Mouse (Mus musculus): ENCODE measurements around the gene Ncor2.

Gene Ncor2

DNA sequence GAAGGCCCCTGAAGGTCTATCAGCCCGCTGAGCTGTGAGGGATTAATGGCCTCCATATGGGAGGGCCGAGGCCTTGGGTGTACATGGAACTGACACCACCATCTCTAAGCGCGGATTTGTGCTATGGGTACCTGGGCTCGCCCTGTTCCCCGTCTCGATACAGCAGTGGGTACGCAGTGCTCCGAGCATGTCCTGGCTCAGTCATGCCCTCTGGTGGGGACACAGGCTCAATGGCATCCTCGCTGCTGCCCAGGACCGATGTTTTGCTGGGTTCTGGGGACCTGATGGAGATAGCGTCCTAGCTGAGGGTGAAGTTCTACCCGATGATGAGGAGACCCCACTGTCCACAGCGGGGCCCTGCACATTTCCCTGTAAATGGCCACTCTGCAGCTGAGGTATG, 155.0 kb downstream of the Ncor2 start:
- DNase-seq (ENCODE audit: inconsistent ontology term) = no peak

DNA sequence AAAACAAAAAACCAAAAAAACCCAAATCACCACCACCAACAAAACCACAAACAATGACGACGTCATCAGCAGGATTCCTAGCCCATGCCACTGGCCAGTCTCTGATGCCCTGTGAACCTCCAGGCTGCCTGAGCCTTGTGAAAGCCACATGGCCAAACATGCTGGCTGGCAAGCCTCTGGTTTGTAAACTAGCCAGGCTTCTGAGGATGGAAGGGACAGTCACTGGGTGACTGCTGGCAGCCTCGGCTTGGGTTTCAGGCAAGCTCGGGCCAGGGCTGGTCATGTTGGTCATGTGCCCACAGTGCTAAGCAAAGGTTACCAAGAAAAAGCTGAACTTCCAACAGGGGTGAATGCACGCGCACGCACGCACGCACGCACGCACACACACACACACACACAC, 157.7 kb downstream of the Ncor2 start:
- peak; percentile 89 for DNase-seq (ENCODE audit: inconsistent ontology term)

DNA sequence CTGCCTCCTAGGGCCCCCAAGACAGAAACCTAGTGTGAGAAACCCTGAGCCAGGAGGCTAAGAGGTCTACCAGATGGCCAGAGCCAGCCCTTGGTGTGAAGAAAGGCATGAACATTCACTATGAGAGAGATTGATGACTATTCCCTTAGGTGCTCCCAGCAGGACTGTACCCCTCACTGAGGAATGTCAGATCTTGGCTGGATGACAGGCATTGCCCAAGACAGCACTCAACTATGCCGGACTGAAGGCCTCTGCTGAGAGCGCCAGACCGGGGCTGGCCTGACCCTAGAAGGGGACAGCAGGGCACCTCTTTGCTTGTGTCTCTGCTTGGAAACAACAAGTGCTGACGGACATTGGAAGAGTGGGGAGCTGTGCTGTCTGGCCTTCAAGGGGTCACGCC, 159.9 kb downstream of the Ncor2 start:
- DNase-seq (ENCODE audit: inconsistent ontology term) = peak; percentile 77

DNA sequence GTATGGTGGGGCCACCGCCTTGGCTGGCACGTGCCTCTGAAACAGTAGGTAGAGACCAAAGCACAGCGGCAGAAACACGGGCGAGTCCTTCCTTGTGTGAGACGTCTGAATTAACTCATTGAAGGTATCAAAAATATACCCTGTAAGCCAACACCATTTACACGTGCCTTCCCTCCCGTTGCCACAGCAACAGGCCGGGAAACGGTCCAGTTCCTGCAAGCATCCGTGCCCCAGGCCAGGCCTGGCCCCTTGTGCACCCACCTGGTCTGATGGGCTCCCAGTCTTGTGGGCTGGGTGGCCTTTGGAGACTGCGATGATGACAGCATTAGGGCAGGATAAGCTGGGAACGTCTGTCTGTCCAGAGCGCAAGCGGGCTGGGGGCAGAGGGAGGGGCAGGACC, 161.7 kb downstream of the Ncor2 start:
- no peak for DNase-seq (ENCODE audit: inconsistent ontology term)

DNA sequence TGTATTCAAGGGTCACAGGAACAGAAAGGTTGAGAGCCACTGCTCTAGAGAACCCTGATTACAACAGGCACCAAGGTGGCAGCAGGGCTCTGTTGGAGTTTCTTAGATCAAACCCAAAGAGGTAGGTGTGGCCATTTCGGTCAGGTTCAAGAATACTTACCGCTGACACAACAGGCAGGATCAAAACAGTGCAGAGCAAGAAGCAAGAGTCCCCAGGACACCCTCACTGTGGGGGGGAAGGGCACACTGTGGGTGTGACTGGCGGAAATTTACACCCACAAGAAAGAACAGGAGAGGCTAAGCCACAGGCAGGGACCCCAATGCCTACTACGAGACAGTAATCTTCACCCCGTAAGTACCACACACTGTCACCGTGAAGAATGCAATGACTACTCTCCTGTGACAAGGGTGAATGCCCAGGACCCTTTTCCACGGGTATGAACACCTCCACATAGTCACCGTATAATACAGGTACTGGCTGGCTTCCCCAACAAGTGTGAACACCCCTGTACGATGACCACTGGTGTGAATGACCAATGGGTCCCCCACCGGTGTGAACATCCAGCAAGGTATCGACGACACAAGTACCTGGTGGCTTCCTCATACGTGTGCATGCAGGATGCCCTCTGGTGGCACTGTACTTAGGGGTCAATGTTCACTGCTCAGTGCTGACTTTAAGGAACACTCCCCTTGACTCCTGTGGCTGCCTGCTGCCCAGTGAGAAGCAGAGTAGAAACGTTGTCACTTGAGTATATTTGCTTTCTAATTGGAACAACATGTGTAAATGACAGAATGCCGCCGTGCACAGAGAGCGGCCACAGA, 162.4 kb downstream of the Ncor2 start:
- DNase-seq (ENCODE audit: inconsistent ontology term) = no peak

DNA sequence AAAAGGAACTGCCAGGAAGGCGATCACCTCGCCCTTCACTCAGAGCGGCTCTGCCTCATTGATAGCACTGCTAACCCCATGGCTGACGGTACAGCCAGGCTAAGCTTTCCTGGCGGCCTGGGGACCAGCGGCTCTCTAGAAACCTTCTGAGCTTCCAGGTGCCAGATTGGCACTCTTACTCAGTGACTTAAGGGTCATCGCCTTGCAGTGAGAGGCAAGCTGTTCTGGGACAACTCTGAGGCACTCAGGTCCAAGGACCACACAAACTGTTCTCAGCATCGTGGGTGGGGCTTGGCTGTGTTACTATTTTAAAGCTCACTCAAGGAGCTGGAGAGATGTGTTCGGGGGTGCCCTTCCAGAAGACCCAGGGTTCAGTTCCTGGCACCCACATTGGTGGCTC, 163.4 kb downstream of the Ncor2 start:
- DNase-seq (ENCODE audit: inconsistent ontology term) = no peak

DNA sequence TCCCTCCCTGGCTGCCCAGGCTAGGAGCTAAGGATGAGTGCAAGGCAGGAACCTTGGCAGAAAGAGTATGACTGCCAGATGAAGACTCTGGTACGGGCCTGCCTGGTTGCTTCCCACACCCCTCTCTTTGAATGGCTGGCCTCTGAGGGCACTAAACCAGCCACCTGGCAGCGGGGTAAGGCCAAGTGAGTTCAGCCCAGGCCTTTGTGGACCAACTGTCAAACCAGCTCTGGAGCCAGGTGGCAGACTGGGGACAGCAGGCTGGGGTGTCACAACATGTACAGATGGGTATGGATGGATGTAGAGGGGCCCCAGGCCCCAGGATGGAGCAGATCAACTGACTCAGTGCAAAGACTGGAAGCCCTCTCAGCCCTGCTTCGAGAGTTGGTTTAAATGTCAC, 164.0 kb downstream of the Ncor2 start:
- DNase-seq (ENCODE audit: inconsistent ontology term) = no peak

DNA sequence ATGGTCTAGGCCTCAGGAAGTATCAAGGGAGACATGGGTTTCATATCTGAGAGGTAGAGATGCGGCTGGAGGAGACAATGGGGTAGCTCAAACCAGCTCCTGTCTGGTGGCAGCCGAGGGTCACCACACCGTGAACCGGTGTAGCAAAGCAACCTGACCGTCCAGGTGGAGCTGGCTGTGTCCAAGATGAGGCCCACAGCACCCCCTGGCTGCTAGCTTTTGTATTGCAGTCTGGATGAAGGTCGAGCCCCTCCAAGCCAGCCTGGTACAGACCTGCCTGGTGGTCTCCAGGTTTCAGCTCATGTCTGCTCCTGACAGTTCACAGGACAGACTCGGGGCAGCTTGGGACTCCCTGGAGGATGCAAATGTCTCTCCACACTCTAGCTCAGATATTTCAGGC, 164.5 kb downstream of the Ncor2 start:
- no peak for DNase-seq (ENCODE audit: inconsistent ontology term)

DNA sequence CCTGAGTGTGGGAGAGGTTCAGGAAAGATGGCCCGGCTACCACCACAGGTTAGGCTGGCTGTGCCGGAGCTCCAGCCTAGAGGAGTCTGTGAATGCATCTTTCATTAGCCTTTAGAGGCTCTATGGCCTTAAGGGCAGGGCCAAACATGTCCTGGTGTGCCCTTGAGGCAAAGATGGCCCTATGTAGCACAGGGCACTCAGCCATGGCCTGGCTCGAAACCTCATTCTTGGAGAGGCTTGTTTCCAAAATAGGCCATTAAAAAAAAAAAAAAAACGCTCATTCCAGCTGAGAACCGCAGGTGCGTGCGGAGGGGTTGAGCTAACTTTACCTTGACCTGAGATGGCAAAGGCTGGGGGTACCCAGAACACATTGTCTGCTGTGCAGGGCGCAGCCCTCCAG, 167.4 kb downstream of the Ncor2 start:
- DNase-seq (ENCODE audit: inconsistent ontology term) = no peak

DNA sequence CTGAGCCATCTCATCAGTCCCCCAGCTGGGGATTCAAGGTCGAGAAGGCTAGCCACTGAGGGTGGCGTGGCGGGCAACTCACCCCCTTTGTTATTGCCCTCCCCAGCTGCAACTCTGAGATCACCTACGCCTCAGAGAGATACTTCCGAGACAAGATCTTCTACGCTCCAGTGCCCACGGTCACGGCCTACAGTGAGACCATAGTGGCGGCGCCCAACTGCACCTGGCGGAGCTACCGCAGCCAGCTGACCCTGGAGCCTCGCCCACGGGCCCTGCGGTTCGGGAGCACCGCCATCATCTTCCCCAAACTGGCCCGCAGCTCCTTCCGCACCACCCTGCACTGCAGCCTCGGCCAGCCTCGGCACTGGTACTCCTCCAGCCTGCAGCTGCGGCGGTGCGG, 167.9 kb downstream of the Ncor2 start:
- DNase-seq (ENCODE audit: inconsistent ontology term) = no peak

DNA sequence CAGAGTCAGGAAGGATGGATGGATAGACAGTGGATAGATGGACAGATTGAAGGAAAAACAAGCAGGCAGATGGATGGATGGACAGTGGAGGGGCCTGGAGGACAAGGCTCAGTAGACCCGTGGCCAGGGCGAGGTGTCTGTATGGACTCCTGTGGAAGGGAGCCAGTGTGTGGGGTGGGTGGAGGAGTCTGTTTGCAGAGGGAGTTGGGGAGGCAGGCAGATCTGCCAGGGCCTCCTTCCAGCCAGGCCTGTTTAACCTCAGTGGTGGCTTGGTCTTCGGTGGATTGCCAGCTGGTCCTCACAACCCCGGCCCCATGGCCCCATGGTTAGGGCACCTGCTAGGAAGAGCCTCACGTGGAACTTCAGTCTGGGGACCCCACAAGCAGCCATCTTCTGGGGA, 172.1 kb downstream of the Ncor2 start:
- no peak for DNase-seq (ENCODE audit: inconsistent ontology term)

DNA sequence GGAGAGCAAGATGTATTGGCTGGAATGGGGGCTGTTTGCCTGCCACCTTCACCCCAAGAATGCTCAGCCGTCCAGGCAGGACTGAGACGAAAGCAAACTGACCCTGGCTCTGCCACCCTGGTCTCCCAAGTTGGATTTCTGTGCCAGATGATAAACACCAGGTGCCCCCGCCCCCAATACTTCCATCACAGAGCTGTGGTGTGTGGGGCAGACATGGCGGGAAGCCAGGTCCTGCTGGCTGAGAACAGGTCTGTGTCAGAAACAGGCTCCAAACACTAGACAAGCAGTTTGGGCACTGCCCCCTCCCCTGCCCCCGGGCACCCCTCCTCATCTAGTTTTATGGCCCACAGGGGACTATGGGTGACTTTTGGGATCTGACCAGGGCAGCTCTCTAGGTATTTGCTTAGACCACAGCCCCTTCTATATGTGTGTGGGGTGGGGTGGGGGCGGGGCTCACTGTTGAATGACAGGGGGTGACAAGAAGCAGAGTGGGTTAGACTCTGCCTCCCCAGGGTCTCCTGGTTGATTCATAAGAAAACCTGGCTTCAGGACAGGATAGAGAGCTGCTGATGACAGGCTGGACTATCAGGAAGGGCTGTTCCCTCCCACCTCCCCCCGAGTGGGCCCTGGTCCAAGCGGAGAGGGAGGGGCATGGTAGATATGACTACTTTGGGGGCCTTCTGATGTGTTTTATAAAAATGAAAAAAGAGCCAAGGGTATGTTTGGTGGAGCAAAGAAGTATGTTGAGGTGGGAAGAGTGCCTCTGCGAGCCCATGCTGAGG, 173.0 kb downstream of the Ncor2 start:
- peak; percentile 61 for DNase-seq (ENCODE audit: inconsistent ontology term)

DNA sequence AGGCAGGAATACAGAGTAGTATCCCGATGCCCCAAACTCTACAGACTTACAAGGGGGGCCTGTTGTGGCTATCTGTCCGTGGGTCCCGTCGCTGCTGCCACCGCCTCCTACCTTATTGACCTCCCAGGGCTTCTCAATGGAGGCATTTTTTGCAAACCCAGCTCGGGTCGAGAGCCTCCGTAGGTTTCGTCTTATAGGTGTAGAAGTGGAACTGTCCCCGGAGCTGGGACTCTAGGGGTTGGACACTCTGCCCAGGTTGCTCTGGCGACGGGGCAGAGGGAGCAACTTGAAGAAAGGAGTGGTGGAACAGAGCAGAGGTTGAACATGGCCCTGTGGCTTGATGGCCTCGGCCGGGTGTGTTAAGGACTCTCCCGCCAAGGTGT, 175.2 kb downstream of the Ncor2 start:
- no peak for DNase-seq (ENCODE audit: inconsistent ontology term)

DNA sequence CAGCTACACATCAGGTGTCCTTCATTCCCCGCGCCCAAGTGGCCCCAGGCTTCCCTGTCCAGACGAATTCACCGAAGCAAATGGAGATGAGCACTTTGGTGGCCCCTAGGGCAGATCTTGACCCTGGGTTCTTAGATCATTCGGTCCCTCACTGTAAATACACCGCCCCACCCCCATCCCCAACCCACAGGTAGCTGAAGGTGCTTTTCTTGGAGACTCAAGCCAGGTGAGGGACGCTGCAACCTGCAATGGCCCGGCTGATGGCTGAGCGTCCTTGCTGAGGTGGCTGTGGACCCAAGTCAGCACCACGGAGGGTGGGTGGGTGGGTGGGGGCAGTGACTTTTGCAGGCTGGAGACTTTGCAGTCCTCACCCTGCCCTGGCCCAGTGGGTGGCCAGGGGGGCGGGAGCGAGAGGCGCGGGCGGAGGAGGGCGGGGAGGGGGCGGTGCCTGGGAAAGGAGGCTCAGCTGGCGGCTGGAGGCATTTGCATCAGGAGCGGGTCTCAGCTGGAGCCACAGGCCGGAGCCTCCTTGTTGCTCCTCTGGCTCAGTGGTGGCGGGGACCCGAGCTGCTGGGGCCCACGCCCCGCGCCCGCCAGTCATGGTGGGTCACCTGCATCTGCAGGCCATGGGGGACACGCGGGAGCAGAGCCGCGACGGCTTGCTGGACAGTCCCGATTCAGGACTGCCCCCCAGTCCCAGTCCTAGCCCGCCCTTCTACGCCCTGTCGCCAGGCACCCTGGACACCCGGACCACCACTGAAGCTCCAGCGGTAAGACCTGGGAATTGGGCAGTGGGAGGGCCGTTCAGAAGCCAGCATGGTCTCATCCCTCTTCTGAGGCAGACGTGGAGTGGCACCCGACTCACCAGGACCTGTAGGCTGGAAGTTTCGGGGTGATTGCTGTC, 175.8 kb downstream of the Ncor2 start, which contains the start of gene Rflna:
Rflna (plus strand) TSS at position 253 of the 904 bp plus-strand sequence.
- peak; percentile 68 for DNase-seq (ENCODE audit: inconsistent ontology term)

DNA sequence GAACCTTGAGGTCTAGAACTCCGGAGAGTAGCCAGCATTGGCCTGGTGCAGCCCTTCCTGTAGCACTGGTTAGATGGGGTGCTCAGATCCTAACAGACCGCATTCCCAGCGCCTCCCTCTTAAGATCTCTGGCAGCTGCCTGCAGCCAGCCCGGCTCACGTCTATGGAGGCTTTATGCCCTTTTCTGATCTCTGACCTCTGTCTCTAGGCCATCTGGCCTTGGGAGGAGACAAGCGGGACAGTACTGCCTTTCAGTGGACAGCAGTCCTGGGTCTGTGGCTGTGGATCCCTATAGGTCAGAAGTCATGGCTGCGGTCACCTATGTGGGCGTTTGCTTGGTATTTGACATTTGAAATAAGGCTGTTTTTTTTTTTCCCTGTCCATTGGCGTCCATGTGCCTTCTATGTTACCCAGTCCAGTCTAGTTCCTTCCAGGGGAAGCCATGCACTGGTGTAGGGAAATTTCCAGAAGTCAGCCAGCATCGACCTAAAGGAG, 178.2 kb downstream of the Ncor2 start:
- DNase-seq (ENCODE audit: inconsistent ontology term) = no peak

DNA sequence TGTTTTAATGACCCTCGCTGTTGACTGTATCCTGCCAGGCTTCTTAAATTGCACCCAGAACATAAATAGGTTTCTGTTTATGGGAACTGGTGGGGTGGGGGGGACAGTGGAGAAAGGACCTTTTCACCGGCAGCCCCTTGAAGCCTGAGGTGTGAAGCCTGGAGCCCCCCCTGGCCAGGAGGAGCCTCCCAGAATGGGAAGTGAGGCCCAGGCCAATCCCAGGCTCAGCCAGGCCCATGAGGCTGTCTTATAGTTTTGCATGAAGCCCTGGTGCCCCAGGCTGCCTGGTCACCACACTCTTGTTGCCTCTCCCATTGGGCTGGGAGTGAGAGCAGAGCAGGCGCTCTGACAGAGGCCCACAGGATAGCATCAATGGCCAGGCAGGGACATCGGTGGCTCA, 181.1 kb downstream of the Ncor2 start:
- no peak for DNase-seq (ENCODE audit: inconsistent ontology term)

DNA sequence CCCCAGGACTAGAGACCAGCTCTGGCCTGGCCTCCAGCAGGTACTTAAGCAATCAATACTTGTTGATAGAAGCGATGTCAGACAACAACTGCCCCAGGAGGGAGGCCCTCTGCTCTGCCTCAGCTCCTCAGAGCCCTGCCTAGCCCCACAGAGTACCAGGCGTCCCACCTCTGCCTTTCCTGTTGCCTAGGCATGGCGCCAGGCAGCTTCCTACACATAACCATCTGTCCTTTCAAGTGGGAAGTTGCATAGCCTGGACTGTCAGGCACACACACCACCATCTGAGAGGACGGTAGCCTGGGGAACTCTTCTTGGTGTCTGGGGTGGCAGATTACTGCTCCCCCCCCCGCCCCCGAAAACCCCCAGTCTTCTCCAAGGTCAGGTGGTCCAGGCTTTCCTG, 182.2 kb downstream of the Ncor2 start:
- DNase-seq (ENCODE audit: inconsistent ontology term) = no peak

DNA sequence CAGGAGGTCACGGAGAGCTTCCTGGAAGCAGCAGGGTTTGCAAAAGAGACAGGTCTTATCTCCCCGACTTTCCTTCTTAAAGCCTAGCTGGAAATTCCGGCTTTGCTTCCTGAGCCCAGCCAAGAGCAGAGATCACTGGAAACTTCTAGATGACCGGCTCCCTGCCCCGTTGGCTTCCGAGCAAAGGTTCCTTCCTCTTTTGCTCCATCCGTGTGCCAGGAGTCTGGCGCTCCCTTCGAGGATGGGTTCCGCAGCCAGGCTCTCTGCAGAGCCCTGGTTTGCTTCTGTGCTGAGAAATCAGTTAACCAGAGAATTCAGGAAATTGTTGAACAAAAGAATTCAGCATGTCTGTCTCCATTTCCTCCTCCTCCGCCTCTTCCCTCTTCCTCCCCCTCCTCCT, 186.1 kb downstream of the Ncor2 start:
- DNase-seq (ENCODE audit: inconsistent ontology term) = no peak

DNA sequence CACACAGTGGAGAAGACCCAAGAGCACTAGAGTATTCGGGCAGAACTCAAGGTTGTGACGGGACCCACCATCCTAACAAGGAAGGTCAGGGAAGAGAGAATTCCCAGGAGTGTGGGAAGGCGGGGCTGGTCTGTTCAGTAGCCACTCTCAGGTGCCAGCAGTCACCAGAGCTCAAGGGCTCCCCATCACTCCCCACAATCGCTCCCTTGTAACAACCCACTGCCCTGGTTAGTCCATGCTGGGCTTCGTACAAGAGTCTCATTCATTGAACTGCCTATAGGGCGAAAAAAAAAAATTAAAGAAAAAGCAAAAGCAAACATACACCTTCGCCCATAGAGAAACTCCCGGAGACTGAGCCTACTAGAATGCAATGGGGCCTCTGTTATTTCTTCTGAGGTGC, 186.7 kb downstream of the Ncor2 start:
- DNase-seq (ENCODE audit: inconsistent ontology term) = no peak

DNA sequence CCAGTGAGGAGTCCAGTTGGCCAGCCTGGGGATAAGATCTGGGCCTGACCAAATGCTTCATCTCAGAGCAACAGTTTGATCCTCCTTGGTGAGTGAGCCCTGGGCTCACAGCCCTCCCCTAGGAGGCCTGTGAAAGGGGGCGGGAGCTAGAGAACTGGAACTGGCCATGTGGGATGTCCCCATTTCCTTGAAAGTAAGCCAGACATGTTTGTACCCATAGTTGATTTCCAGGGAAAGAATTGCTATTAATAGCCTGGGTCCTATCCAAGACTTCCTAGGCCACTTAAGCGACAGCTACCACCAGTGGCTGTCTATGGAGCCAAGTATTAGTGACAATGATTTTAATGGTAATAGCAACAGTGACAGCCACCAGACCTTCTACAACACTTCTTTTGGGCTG, 189.3 kb downstream of the Ncor2 start:
- DNase-seq (ENCODE audit: inconsistent ontology term) = no peak

DNA sequence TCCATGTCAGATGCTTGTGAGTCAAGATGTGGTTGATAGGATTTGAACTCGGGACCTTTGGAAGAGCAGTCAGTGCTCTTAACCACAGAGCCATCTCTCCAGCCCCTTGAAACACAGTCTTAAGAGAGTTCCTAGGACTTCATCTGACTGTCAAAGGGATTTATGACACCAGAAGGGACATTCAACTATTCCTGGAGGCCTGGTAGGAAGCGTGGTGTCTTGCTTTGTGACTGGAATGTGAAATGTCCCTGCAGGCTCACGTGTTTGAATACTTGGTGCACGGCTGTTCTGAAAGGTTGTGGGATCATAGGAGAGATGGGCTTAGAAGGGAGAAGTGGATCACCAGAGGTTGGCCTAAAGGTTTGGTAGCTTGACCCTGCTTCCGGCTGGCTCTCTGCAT, 192.4 kb downstream of the Ncor2 start:
- no peak for DNase-seq (ENCODE audit: inconsistent ontology term)

DNA sequence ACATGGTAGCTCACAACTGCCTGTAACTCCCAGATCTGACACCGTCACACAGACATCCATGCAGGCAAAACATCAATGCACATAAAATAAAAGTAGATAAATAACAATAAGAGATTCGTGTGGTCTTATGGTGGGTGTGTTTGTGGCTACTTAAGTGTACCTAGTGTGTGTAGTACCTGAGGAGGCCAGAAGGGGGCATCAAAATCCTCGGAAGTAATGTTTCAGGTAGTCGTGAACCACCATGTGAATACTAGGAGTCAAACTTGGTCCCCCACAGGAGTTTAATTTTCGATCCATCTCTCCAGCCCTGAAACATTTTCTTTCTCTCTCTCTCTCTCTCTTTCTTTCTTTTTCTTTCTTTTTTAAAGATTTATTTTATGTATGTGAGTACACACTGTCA, 192.8 kb downstream of the Ncor2 start:
- no peak for DNase-seq (ENCODE audit: inconsistent ontology term)
